Mouse (Mus musculus) brain, embryonic 14.5 days (tissue): ENCODE measurements around the gene Rnase9.

Experiments
- CTCF ChIP-seq: fragments of 200-500 bp; IDR thresholded peaks from 2 replicates; pipeline ENCODE4 v1.5.1; 2012; ENCODE audit warnings: inconsistent platforms, mild to moderate bottlenecking, moderate library complexity, borderline replicate concordance; ENCODE audit not compliant: insufficient read depth, insufficient read length; ENCODE audit errors: extremely low read depth
- POLR2A ChIP-seq: fragments of 200-500 bp; IDR thresholded peaks from 2 replicates; pipeline ENCODE4 v1.6.1; 2012; ENCODE audit warnings: mild to moderate bottlenecking, inconsistent platforms, borderline replicate concordance; ENCODE audit not compliant: poor library complexity, insufficient read depth, insufficient read length, severe bottlenecking; ENCODE audit errors: extremely low read depth

DNA sequence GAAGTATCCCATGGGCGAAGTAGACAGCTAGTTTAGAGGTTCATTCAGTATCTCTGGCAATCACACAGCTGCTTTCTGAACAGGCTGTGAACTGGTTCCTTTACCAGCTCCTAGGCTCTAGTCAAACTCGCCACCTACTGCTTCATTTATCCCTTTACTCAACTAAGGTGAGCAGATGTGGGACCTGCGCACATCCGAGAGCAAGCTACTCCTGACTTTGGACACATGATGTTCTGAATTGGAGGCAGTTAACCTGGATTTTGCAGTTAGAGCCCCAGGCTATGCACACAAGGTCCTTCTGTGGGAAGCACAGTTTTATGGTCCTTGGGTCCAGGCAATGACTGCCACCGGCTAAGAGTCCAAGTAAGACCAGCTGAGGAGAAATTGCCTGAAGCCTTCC lies 19.1 kb upstream of the Rnase9 start:
- no peak for TF ChIP-seq CTCF
- TF ChIP-seq POLR2A, result no peak
